Mouse (Mus musculus) neural tube, embryonic 10.5 days (tissue): ENCODE data around the gene Dlst.
A peak's percentile ranks its signal among the peaks of the same experiment; 100 is the strongest.

ENCODE experiments used
- DNase-seq: peaks from one replicate; pipeline ENCODE4 v3.0.0-alpha.2; 2017; ENCODE audit warnings: low spot score; ENCODE audit errors: extremely low spot score

Dlst gene

DNA sequence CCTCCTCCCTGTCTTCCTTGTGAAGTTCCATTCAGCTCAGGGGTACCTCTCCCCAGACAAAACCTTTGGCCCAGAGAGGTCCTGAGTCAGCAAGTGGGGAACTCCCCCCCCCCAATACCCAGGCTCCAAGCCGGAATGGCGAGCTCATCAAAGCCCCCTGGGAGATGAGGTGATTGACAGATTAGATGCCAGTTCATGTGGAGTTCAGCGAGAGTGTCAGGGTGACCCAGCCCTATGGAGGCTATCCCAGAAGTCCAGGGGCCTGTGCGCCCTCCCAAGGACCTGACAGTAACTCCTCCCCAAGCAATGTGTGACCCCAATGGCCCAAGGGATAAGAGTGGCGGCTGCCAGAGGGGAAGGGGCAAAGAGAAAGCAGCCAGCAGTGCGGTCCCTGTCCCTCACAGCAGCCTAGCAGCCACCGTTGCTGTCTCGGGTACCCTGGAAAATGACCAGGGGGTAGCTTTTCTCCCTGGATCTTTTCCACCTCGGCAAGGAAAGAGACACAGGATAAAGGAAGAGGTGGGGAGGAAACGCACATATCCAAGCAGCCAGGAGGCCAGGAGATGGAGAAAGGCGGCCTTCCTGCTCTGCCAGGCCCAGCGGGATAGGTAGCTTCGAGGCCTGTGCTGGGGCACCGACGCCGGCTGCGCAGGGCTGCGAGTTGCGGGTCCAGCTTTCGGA, 39.8 kb downstream of the Dlst start:
- DNase-seq, result peak; percentile 21

DNA sequence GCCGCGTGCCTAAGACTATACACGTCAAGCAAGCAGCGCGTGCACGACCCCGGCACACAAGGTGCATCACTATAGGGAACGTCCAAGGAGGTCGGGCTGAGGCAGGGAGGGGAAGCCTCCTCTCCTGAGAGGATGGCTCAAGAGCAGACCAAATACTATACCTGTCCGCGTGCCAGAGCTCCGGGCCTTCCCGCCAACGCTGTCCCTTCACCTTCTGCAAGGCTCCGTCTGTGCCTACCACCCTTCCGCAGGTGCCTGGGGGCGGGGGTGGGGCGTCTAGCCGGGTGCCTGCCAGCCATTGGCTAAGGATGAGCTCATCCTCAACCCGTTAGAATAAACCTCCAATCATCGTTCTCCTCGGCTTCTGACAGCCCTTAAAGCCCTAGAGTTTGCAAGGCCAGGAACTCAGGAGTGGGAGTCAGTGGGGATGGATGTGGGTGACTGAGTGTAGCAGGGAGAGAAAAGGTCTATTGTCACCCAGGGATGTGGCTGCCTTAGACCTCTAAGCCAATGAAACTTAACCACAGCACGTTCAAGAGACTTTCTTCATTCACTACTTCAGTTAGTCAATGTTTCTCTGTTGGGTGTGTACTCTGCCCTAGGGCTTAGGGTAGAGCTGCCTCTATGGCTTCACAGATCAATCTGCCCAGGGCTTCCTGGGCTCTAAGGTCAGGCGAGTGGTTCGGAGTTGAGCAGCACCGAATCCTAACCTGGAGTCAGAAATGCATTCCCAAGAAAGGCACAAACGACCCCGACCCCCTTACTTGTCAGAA, 40.6 kb downstream of the Dlst start, which contains the start of gene Rps6kl1:
Gene Rps6kl1 (minus strand): TSS at position 263 of the 773 bp plus-strand sequence.
- DNase-seq, result peak; percentile 49

DNA sequence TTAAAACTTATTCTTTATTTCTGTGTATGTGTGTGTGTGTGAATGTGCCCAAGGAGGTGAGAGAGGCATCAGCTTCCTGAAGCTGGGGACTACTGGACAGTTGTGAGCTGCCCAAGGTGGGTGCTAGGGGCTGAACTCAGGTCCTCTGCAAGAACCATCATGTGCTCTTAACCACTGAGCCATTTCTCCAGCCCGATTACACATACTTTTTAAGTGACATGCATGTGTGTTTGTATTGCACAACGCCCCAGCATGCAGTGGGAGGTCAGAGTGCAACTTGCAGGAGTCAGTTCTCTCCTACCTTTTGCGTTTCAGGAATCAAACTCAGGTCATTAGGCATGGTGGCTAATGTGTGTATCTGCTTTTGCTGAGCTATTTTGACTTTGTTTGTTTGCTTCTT, 42.4 kb downstream of the Dlst start:
- DNase-seq, result no peak

DNA sequence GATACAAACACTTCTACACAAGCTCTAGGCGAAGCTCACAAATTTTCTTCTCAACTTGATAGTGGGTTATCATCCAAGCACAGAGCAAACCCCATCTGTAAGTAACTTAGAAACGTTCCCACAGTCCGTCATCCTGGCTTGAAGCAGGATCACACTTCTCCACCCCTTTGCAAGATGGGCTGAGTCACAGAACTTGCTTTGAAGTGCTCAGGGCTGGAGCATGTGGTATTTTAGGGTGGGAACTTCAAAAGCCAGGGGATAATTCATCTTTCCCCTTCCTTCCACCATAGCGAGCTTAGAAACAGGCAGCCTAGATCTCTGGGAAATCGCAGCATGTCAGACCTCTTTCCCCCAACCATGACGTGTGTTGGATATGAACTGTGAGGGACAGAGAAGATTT, 45.7 kb downstream of the Dlst start:
- no peak for DNase-seq

DNA sequence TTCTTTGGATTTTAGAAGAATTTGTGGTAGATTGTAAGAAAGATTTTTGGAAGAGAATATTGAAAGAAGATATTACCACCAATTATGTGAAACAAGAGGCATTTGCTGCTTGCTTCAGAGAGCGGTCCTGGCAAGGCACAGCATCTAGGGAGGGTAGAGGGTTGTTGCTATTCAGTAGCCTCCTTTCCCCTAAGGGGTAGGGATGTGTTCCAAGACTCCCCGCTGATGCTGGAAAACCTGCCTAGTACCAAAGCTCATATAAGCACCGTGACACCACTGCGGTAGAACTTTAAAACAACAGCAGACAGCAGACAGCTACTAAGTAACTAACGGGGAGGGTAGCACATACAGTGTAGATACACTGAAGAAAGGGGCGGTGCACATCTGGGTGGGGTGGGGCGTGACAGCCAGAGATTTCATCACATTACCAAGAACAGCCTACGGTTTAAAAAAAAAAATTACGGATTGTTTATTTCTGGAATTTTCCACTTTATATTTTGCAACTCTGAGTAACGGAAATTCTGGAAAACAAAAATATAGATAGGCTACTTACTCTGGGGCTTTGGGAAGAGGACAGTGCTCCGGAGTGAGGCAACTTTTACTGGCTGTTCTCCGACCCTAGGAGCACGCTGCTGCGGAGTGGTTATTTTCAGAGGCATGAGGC, 47.3 kb downstream of the Dlst start:
- DNase-seq, result no peak

DNA sequence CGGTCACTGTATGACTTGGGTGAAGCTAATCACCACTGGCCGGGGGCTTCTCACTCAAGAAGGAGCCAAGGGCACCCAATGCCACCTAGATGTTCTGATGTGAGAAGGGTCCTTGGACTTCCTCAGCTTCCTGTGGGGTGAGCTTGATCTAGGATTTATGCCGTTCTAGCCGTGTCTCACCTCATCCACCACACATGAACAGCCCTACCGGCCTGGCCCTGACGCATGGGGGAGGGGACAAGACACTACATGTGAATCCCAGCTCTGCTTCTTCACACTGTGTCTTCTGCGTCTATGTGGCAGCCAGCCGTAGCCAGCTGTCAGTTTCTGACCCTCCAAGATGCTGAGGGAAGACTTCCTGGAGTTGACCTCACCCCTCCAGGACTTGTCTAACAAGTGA, 48.2 kb downstream of the Dlst start:
- no peak for DNase-seq

DNA sequence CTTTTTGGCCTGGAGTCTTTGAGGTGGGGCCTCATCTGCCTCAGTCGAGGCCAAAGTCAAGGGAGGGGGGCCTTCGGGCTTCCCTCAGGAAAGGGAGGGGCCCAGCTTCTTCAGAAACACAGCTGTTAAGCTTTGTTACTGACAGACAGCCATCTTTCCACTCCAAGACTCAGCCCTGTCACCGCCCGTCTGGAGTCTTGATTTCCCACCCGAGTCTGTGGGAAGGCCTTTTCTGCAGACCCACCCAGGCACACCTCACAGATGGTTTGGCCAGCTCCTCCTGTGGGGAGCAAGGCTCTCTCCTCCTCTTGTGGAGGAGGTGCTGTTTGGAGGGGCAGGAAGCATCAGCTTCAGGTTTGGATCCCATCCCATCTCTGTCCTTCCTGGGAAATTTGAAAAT, 49.0 kb downstream of the Dlst start:
- no peak for DNase-seq

DNA sequence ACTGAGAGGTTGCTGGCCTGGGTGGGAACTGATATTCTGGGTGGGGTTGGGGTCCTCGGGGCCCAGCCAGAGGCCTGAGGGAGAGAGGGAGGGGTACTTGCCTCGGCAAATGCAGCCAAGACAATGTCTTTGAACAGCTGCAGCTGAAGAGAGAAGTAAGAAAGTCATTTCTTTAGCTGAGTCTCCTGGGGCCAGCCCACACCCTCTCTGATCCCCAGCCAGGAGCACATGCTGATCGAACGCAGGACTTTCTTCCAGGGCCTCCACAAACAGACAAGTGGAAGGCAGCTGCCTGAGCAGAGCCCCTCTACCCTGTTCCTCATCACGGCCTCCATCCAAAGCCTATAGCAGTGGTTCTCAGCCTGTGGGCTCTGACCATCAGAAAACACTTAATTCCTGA, 54.4 kb downstream of the Dlst start:
- DNase-seq, result no peak

DNA sequence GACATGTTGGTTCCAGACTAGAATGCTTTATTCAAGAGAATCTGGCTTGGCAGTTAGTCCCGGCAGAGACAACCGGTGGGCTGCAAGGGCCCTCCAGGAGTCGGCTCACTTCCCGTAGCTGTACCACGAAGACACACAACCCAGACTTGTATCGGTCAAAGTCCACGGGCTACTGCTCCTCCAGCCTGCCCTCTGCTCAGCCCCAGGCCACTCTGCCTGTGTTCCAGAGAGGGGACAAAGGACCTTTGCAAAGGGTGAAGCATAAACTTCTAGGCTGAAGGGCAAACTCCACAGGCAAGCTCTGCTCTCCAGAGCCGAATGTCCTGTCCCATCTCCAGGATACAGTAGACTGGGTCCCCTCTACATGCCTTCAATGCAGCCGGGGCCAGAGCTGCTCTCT, 56.0 kb downstream of the Dlst start:
- DNase-seq, result no peak

DNA sequence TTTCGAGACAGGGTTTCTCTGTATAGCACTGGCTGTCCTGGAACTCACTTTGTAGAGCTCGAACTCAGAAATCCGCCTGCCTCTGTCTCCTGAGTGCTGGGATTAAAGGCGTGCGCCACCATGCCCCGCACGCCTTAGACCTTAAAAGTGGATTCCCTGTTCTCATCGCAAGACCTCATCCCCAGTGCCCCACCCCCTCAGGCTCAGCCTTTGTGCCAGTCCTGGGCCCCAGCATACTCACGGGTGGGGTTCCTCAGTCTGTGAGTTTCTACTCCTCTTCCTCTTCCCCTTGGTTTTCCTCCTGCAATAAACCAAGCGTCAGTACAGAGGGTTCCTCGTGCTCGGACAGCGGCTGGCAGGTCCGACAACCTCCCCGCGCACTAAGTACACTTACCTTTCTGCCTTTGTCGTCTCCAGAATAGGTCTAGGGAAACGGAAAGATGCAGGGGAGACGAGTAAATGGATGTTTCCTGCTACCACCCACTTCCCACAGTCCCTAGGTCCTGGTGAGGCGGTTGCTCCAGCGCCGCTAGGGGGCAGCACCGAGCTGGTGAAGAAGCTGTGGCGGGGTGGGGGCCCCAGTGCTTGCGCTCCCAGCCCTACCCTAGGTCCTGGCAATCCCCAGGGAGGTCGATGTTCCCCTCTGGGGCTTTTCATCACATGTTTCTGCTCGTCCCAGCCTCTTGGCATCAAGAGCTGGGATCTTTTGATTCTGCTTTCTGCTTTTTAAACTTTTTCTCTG, 58.7 kb downstream of the Dlst start:
- DNase-seq, result peak; percentile 90

DNA sequence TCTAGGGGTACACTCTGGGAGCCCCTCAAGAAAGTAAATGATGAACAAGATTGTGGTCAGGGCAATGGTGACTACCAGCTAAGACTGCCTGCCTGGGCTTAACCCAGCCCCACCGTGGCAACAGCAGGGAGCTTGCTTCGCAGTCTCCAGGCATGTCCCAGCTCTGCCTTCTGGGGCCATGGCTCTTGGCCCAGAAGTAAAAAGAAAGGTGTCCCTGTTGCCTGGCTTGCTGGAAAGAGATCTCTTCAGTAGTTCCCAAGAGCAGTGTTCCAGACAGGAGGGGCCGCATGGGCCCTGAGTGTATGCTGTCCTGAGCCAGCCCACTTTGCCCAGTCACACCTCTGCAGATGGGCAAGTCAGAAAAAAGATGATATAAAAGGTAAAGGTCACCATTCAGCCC, 59.2 kb downstream of the Dlst start:
- DNase-seq, result no peak

DNA sequence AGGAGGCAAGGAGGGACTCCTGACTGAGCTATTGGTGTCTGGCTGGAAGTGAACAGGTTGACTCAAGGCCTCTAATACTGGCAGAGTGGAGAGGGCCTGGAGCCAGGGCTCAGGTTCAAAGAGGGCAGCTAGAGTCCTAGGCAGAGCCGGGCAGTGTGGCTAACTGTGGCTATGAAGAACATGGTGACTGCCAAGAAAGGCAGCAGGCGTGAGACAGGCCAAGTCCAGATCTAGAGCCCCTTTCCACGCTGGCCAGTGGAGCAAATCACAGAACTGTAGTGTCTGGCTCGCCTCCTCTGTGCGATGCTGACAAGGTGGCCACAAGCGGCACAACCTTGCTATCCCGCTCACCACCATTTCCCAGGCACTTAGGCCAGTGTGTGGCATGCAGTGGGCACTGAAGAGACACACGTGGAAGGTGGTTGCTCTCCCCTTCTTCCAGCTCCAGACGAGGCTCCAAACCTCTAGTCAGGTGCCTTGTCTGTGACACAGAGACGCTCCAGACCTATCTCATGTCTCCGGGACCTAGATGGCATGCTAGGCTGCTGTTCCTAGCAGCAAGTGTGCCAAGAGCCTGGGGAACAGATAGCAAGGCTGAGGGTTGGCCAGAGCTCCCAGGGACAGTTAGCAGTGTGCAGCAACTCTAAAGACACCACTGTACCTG, 59.8 kb downstream of the Dlst start:
- DNase-seq, result no peak

DNA sequence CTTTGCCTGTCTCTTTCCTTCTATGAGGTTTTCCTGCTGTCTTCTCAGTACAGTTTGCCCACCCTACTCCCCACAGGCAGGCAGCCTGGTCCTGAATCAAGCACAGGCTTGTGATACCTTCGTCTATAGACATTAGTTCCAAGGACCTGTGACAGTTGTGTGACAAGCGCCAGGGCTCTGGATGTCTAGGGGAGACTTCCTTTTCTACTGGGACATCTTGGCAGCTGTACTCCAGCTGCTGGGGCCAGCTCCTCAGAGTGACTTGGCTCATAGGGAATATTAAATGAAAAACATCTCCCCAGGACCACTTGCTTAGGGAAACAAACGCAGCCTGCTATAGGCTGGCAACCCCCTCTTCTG, 60.3 kb downstream of the Dlst start:
- no peak for DNase-seq

DNA sequence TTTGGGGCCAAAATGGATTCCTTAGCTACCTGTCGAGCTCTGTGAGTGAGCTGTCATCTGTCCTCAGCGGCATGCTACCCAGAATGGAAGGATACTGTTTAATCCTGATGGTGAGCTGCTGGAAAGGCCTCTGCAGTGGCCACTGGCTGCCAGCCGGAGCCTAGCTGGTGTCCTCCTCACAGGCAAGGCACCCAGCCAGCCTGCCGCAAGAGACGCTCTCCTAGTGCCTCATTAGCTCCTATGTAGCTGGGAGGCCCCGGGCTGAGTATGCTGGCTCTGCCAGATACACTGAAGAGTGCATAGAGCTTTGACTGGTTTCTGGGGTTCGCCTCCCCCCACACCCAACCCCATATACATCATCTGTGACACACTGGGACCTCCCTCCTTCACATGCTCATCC, 63.4 kb downstream of the Dlst start:
- DNase-seq, result no peak

DNA sequence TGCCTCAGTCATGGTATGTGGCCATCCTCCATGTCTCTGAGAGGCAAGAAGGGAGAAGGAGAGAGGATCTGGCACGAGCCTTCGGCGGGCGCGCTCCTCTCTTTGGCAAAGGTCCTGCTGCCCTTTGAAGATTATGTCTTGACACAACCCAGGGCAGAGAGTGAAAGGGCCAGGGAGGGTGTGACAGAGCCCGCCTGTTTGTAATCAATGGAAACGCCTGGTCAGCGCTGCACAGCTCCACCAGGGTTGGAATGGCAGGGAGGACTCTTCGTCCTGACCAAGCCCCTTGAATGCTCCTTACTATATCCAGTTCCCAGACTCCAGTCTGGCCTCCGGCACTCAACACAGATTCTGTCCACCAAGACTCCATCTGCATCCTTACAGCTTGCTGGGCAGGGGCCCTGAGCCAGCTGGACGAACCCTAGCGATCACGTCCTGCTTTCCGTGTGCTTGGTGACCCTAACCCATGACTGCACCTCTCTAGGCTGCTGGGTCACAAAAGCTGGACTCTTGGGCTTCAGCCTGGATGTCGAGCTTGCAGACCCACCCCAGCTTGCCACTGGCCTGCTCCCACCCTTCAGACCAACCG, 64.5 kb downstream of the Dlst start:
- no peak for DNase-seq

DNA sequence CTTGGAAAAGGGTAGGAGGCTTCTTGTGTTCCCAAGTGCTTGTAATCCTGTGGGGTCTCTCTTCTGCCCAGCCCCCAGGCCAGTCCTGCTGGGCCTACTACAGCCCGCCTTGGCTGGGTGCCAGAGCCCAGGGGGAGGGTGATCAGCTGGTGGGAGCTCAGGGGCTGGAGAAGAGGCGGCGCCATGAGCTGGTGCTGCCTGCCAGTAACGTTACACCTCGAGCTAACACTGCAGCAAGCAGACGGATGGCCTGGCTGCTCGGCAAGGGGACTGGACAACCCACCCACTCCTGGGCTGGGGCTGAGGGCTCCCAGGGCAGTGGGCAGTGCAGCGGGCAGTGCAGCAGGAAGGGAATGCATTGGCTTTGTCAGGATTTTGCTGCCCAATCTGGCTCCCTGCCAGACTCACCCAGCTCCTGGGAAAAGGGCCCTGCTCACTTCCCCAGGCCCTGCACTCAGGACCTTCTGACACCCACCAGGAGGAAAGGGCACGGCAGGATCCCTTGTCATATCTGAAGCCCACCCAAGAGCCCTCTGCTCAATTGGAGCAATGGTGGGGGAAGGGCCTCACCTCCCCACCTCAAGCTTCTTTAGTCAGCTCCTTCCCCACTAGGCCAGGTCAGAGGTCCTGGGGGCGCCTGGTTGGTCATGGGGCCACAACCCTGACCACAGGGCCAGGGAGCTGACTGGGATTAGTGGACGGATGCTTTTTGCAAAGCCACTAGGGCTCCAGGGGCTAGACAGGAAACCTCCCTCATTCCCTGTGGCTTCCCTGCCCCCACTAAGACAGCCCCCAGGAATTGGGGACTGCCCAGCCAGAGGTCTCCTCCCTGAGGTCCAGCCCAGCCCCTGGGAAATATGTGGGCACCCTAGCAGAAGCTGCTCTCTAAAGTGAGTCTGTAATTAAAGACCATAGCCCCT, 65.6 kb downstream of the Dlst start:
- peak; percentile 69 for DNase-seq

DNA sequence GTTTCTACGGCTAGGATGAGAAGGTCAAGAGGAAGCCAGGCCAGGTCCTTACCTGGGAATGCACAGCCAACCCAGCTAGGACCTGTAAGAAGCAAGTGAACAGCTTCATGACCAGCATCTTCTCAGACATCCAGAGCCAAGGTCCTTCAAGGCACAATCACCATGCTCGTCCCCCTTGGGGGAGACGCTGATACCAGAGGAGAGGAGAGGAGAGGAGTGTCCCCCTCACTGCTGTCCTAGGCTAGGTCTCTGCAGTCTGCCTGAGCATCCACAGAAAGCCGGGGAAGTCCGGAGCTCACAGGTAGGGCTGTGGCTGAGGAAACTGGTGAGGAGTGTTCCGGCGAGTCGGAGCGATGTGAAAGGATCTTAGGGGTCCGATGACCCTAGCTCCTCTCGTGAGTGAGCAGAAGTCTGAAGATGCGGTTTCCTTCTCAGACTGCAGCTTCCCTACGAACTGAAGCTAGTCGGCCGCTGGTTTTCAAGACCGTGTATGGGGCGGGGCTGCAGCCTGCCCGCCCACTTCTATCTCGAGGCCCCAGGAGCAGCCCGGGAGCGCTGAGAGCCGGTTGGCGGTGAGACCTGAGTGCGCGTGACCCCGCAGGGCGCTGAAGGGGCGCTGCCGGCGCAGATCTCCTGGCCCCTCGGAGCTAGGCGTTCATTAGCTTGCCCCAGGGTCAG, 66.4 kb downstream of the Dlst start:
- DNase-seq, result peak; percentile 58

DNA sequence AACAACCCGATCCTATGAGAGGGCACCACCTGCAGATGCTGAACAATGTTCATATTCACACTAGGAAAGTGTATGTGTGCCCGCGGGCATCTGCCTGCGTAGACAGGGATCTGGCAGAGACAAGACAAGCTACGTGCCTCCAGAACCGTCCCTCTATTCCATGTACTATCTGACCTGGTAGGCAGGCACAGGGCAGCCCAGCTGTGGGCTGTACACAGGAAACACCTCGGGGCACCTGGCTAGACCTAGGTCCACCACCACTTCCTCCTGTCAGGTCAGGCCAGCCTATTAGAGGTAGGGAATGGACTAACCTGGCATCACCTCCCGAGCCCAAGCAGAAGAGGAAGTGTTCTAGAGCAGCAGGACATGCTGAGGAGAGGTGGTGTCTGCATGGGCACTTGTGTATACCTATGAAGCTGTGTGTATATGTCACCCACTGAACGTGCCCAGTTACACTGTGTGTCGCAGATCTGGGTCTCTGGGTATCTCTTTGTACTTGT, 67.2 kb downstream of the Dlst start, which contains the start of gene Pgf:
Gene Pgf (minus strand): TSS at position 51 of the 500 bp plus-strand sequence.
- DNase-seq, result no peak

DNA sequence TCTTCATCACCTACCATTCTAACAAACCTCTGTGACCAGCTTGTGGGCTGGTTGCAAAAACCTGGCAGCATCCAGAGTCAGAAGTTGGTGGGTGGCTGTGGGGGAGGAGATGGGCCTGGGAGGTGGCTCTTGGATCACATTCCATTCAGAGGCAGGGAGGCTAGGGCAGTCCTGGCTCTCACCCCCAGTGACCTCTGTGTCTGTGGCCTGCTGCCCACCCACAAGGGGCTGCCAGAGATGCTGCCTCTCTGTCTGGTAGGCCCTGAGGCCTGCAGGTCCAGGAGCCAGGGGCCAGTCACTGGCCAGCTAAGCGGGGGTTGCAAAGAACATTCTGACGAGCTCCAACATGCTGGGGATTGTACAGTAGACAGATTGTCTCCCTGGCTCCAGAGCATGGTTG, 67.7 kb downstream of the Dlst start:
- no peak for DNase-seq
